Mouse (Mus musculus) stomach, embryonic 14.5 days (tissue): ENCODE results near the gene Gm28961. TPM values are rescaled to one million over a fixed set of nuclear protein-coding genes. Genes with fewer than 3 reads are reported as not detected.
"Not testable (repeated sequence)": the region's sequence is repeated elsewhere in the genome, so short reads cannot be mapped to it uniquely, and the experiment has no call there.

Experiments
- ATAC-seq: fragments of 200-750 bp; cut with Nextera tagmentation; 2 replicates; pipeline ENCODE4 v1.8.0; 2017; ENCODE audit warnings: low read depth, moderate TSS enrichment; ENCODE audit not compliant: insufficient number of reproducible peaks, insufficient read depth, low FRiP score
- H3K27ac ChIP-seq: fragments of 300-500 bp; sonication (generic); 2 replicates; pipeline ENCODE4 v1.5.1; 2014; ENCODE audit warnings: mild to moderate bottlenecking, low read length, moderate library complexity, mixed read lengths
- H3K27me3 ChIP-seq: fragments of 300-500 bp; sonication (generic); 2 replicates; pipeline ENCODE4 v1.6.1; 2014; ENCODE audit warnings: low read length, control low read depth, mixed read lengths; ENCODE audit not compliant: control insufficient read depth, insufficient read depth
- H3K36me3 ChIP-seq: fragments of 300-500 bp; sonication (generic); 2 replicates; pipeline ENCODE4 v1.6.1; 2014; ENCODE audit warnings: mild to moderate bottlenecking, control low read depth, low read length, moderate library complexity, mixed read lengths; ENCODE audit not compliant: control insufficient read depth, insufficient read depth
- H3K4me1 ChIP-seq: fragments of 300-500 bp; sonication (generic); 2 replicates; pipeline ENCODE4 v1.6.1; 2014; ENCODE audit warnings: low read length, control low read depth, mixed read lengths; ENCODE audit not compliant: control insufficient read depth, insufficient read depth
- H3K4me2 ChIP-seq: fragments of 300-500 bp; sonication (generic); replicated peaks from 2 replicates; pipeline ENCODE4 v1.6.1; 2014; ENCODE audit warnings: low read depth, low read length, control low read depth
- H3K4me3 ChIP-seq: fragments of 300-500 bp; sonication (generic); 2 replicates; pipeline ENCODE4 v1.5.1; 2014; ENCODE audit warnings: low read depth, low read length, control low read depth
- H3K9ac ChIP-seq: fragments of 300-500 bp; sonication (generic); replicated peaks from 2 replicates; pipeline ENCODE4 v1.6.1; 2014; ENCODE audit warnings: low read depth, mild to moderate bottlenecking, control low read depth, low read length, moderate library complexity, mixed read lengths
- H3K9me3 ChIP-seq: fragments of 300-500 bp; sonication (generic); 2 replicates; pipeline ENCODE4 v1.6.1; 2016; ENCODE audit warnings: low read depth, low read length, control low read depth; ENCODE audit not compliant: control insufficient read depth
- WGBS: fragments of 180-500 bp; shearing (Covaris S2); extraction: QIAGEN DNeasy Blood & Tissue Kit; methylation state at CpG from one replicate; pipeline ENCODE4 v1.1.7; 2014; 5-methylcytosine and 5-hydroxymethylcytosine counted together
- polyA plus RNA-seq: library from polyadenylated mRNA; unstranded; fragments of >200 nt; fragmentation: Nextera tagmentation; extraction: Ambion mirVana; gene quantifications from 2 replicates; pipeline ENCODE4 v1.2.1, GENCODE M21; 2014

Gm28961 gene
- not detected in 2 replicates for polyA plus RNA-seq

GRCm38 (mm10) chrY:57705397-57705796, at the start of gene Gm28961:
Gene Gm28961 (plus strand): TSS chrY:57705697.
- WGBS = no CpG with 5 or more reads among the region's 6 CpGs
- not testable (repeated sequence) for H3K36me3 ChIP-seq, H3K27ac ChIP-seq, H3K4me2 ChIP-seq, H3K9ac ChIP-seq, H3K27me3 ChIP-seq, H3K4me3 ChIP-seq, H3K9me3 ChIP-seq, H3K4me1 ChIP-seq, ATAC-seq

Other genes with a start within 250 kb of the Gm28961 start
- gene Gm21943, start 172.0 kb upstream of the Gm28961 start, polyA plus RNA-seq = not detected in 2 replicates